Mouse (Mus musculus) liver, embryonic 11.5 days (tissue): ENCODE results near the gene Sypl. TPM values are rescaled to one million over a fixed set of nuclear protein-coding genes. Genes with fewer than 3 reads are reported as not detected.
A peak's percentile ranks its signal among the peaks of the same experiment; 100 is the strongest.

Source experiments
- ATAC-seq: fragments of 200-750 bp; cut with Nextera tagmentation; replicated peaks from 2 replicates; pipeline ENCODE4 v1.8.0; 2017; ENCODE audit warnings: moderate number of reproducible peaks, mild to moderate bottlenecking, moderate TSS enrichment, moderate library complexity; ENCODE audit not compliant: low FRiP score
- DNase-seq: peaks from one replicate; pipeline ENCODE4 v3.0.0-alpha.2; 2017; ENCODE audit warnings: low spot score
- H3K27ac ChIP-seq: fragments of 300-500 bp; sonication (generic); 2 replicates; pipeline ENCODE4 v1.5.1; 2014; ENCODE audit warnings: mild to moderate bottlenecking, low read depth, low read length, control low read depth
- H3K27me3 ChIP-seq: fragments of 300-500 bp; sonication (generic); replicated peaks from 2 replicates; pipeline ENCODE4 v1.6.1; 2014; ENCODE audit warnings: low read length, mixed read lengths; ENCODE audit not compliant: control insufficient read depth, insufficient read depth
- H3K36me3 ChIP-seq: fragments of 300-500 bp; sonication (generic); 2 replicates; pipeline ENCODE4 v1.6.1; 2014; ENCODE audit warnings: mild to moderate bottlenecking, low read length, moderate library complexity, mixed read lengths; ENCODE audit not compliant: control insufficient read depth, insufficient read depth
- H3K4me1 ChIP-seq: fragments of 300-500 bp; sonication (generic); replicated peaks from 2 replicates; pipeline ENCODE4 v1.6.1; 2014; ENCODE audit warnings: low read length, mixed read lengths; ENCODE audit not compliant: control insufficient read depth, insufficient read depth
- H3K4me2 ChIP-seq: fragments of 300-500 bp; sonication (generic); 2 replicates; pipeline ENCODE4 v1.6.1; 2014; ENCODE audit warnings: mild to moderate bottlenecking, control low read depth, moderate library complexity
- H3K4me3 ChIP-seq: fragments of 300-500 bp; sonication (generic); 2 replicates; pipeline ENCODE4 v1.5.1; 2014; ENCODE audit warnings: low read depth, low read length, control low read depth
- H3K9ac ChIP-seq: fragments of 300-500 bp; sonication (generic); 2 replicates; pipeline ENCODE4 v1.6.1; 2014; ENCODE audit warnings: low read depth, low read length, control low read depth
- H3K9me3 ChIP-seq: fragments of 300-500 bp; sonication (generic); 2 replicates; pipeline ENCODE4 v1.6.1; 2016; ENCODE audit warnings: low read length, inconsistent platforms, mixed read lengths; ENCODE audit not compliant: control insufficient read depth
- WGBS: fragments of 180-500 bp; shearing (Covaris S2); extraction: QIAGEN DNeasy Blood & Tissue Kit; methylation state at CpG from one replicate; pipeline ENCODE4 v1.1.7; 2014; 5-methylcytosine and 5-hydroxymethylcytosine counted together
- polyA plus RNA-seq: library from polyadenylated mRNA; unstranded; fragments of >200 nt; fragmentation: Nextera tagmentation; extraction: Ambion mirVana; gene quantifications from 2 replicates; pipeline ENCODE4 v1.2.1, GENCODE M21; 2014

Sypl gene
- polyA plus RNA-seq, 1 experiment from 2014 or later, result 72.6 TPM

GRCm38 (mm10) chr12:32954216-32955021 is 728 bp downstream of the Sypl start:
- under 1% methylated on average over 69 of the region's 71 CpGs for WGBS
- peaks cover 16% of the 10 kb centered on the region for H3K4me1 ChIP-seq
- H3K9ac ChIP-seq, result peak overlapping the region; percentile 87
- peak overlapping the region; percentile 94 for H3K27ac ChIP-seq
- H3K4me3 ChIP-seq, result peak overlapping the region; percentile 82
- no peaks in the 10 kb centered on the region for H3K36me3 ChIP-seq
- ATAC-seq, result peak; percentile 63
- DNase-seq, result peak; percentile 78
- H3K9me3 ChIP-seq, result no peaks in the 10 kb centered on the region
- H3K4me2 ChIP-seq, result peak overlapping the region; percentile 87
- H3K27me3 ChIP-seq, result no peaks in the 10 kb centered on the region

- Histone ChIP-seq H3K4me3 (peak overlapping the region; percentile 82), H3K4me1 (peaks cover 16% of the 10 kb centered on the region), H3K9me3 (no peaks in the 10 kb centered on the region), H3K9ac (peak overlapping the region; percentile 87), H3K27me3 (no peaks in the 10 kb centered on the region), H3K36me3 (no peaks in the 10 kb centered on the region), H3K27ac (peak overlapping the region; percentile 94), H3K4me2 (peak overlapping the region; percentile 87)
- DNase-seq (no peak), ATAC-seq (no peak)
- 2% methylated on average over 8 of the region's 8 CpGs for WGBS
Measured at GRCm38 (mm10) chr12:32955037-32955436, 1.3 kb downstream of the Sypl start.

GRCm38 (mm10) chr12:32957211-32957610 is 3.5 kb downstream of the Sypl start:
- H3K27me3 ChIP-seq, result no peaks in the 10 kb centered on the region
- no peak for ATAC-seq
- H3K36me3 ChIP-seq, result no peaks in the 10 kb centered on the region
- WGBS, result 62% methylated on average over 2 of the region's 2 CpGs
- DNase-seq, result no peak
- H3K9ac ChIP-seq, result no peak overlapping the region
- no peak overlapping the region for H3K27ac ChIP-seq
- no peaks in the 10 kb centered on the region for H3K9me3 ChIP-seq
- H3K4me3 ChIP-seq, result no peak overlapping the region
- no peak overlapping the region for H3K4me2 ChIP-seq
- H3K4me1 ChIP-seq, result peaks cover 34% of the 10 kb centered on the region

GRCm38 (mm10) chr12:32962132-32962531 is 8.4 kb downstream of the Sypl start:
- peaks cover 38% of the 10 kb centered on the region for H3K4me1 ChIP-seq
- no peak overlapping the region for H3K9ac ChIP-seq
- peaks cover 2% of the 10 kb centered on the region; the same call in 1 of the 2 replicates for H3K36me3 ChIP-seq
- H3K9me3 ChIP-seq, result no peaks in the 10 kb centered on the region
- H3K4me3 ChIP-seq, result no peak overlapping the region
- no peak overlapping the region for H3K4me2 ChIP-seq
- H3K27me3 ChIP-seq, result no peaks in the 10 kb centered on the region
- no peak overlapping the region for H3K27ac ChIP-seq
- DNase-seq (no peak), ATAC-seq (no peak; the same call in 1 of the 2 replicates)

DNA sequence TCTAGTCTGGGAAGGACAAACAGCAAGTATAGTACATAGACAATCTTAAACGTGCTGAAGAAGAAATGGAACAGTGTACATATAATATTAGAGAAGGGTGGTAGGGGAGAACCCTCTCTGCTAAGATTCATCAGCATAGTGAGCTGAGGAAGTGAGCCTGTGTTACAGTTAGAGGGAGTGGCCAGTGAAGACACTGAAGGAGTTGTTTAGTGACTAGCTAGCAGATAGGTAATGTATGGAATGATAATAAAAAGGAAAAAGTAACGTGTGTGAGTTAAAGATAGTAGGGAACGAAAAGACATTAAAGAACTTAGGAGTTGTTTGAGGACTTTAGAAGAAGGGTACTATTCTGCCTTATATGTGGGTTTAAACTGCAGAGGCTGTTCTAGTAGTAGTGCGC is 10.2 kb downstream of the Sypl start:
- Histone ChIP-seq H3K4me3 (no peak overlapping the region), H3K36me3 (peaks cover 2% of the 10 kb centered on the region; the same call in 1 of the 2 replicates), H3K4me2 (peak overlapping the region; percentile 15), H3K27me3 (no peaks in the 10 kb centered on the region), H3K27ac (no peak overlapping the region), H3K9me3 (no peaks in the 10 kb centered on the region), H3K9ac (no peak overlapping the region), H3K4me1 (peaks cover 34% of the 10 kb centered on the region)
- WGBS, result 57% methylated on average over 4 of the region's 4 CpGs
- ATAC-seq, result peak; percentile 73
- no peak for DNase-seq

DNA sequence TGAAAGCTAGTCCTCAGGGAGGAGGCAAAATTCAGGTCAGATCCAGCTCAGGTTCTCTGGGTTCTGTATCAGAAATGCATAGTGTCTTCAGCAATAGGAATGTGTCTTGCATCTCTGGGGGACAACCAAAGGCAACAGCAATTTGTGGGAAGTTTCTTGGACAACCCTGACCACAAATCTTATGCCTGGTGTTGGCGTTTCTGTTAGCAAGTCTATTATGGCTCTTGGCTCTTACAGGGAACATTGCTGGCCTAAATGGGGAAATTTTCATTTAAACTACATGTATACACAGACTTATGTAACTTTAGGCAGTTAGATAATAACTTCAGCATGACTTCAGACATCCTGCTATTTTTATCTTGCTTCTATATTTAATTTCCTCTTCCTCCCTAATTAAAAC is 18.6 kb downstream of the Sypl start:
- no peaks in the 10 kb centered on the region for H3K9me3 ChIP-seq
- no peak overlapping the region for H3K4me2 ChIP-seq
- ATAC-seq, result no peak
- H3K27me3 ChIP-seq, result no peaks in the 10 kb centered on the region
- H3K36me3 ChIP-seq, result peaks cover 2% of the 10 kb centered on the region; the same call in 1 of the 2 replicates
- no peak overlapping the region for H3K9ac ChIP-seq
- no peak overlapping the region for H3K4me3 ChIP-seq
- no peaks in the 10 kb centered on the region for H3K4me1 ChIP-seq
- H3K27ac ChIP-seq, result no peak overlapping the region
- DNase-seq, result no peak
- 86% methylated on average over 1 of the region's 1 CpGs for WGBS

DNA sequence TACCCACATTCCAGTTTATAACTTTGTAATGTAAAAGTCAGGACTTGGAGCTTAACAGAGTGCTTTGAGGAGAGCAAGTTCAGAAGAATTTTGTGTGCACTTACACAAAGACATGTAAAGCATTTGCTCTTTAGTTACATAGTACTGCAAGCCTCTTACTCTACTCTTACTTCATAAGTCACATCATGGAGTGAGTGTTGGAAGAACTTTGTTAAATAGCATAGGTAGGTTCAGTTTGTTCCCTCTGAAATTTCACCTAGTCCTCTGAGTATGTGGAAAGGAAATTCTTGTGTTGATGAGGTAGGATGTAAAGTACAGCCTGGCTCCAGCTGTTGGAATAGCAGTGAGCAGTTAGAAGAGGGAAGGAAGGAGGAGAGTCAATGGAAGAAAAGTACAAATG is 21.2 kb downstream of the Sypl start:
- Histone ChIP-seq H3K36me3 (peaks cover 4% of the 10 kb centered on the region; the same call in 1 of the 2 replicates), H3K27ac (no peak overlapping the region), H3K27me3 (no peaks in the 10 kb centered on the region), H3K4me1 (no peaks in the 10 kb centered on the region), H3K4me3 (no peak overlapping the region), H3K9ac (no peak overlapping the region), H3K9me3 (no peaks in the 10 kb centered on the region), H3K4me2 (no peak overlapping the region)
- DNase-seq (no peak), ATAC-seq (no peak)

DNA sequence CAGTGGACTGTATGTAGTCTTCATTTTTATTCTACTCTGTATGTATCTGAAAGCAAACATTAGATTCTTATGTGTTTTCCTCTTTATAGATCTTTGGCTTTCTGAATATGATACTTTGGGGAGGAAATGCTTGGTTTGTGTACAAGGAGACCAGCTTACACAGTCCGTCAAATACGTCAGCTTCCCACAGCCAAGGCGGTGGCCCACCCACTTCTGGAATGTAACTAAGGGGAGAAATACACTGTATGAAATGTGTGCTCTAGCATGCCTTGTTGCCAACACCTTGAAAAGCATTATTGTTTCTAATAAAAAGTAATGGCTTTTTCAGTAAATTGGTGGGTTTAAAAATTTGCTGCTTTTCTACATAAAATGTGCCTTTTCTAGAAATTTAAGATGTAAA is 21.8 kb downstream of the Sypl start:
- H3K4me2 ChIP-seq, result no peak overlapping the region
- no peak overlapping the region for H3K4me3 ChIP-seq
- no peaks in the 10 kb centered on the region for H3K9me3 ChIP-seq
- peaks cover 4% of the 10 kb centered on the region; the same call in 1 of the 2 replicates for H3K36me3 ChIP-seq
- H3K27me3 ChIP-seq, result no peaks in the 10 kb centered on the region
- DNase-seq (no peak), ATAC-seq (no peak)
- no peak overlapping the region for H3K27ac ChIP-seq
- H3K4me1 ChIP-seq, result no peaks in the 10 kb centered on the region
- 85% methylated on average over 3 of the region's 3 CpGs for WGBS
- no peak overlapping the region for H3K9ac ChIP-seq

DNA sequence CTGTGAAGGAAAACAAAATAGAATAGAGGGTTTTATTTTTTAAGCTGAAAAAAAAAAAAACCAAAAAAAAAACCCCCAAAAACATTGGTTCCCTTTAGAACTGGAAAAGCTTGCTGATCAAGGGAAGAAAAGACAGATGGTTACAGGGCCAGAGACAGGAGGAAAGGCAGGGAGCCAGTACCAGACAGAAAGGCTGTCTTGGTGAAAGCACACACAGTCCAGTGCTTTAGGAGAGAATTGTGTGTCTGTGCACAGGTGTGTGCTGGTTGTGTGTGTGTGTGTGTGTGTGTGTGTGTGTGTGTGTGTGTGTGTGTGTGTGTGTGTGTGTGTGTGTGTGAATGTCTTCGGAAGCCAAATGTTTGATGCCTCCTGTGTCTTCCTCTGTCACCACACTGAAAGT is 28.9 kb downstream of the Sypl start:
- Histone ChIP-seq H3K9me3 (no peaks in the 10 kb centered on the region), H3K9ac (no peak overlapping the region), H3K27ac (no peak overlapping the region), H3K4me3 (no peak overlapping the region), H3K4me1 (no peaks in the 10 kb centered on the region), H3K36me3 (no peaks in the 10 kb centered on the region), H3K4me2 (no peak overlapping the region), H3K27me3 (no peaks in the 10 kb centered on the region)
- DNase-seq (no peak), ATAC-seq (no peak)
- 100% methylated on average over 1 of the region's 1 CpGs for WGBS
